9 mouse cellular contexts compared by ENCODE assay signal in the genomic region with DNA sequence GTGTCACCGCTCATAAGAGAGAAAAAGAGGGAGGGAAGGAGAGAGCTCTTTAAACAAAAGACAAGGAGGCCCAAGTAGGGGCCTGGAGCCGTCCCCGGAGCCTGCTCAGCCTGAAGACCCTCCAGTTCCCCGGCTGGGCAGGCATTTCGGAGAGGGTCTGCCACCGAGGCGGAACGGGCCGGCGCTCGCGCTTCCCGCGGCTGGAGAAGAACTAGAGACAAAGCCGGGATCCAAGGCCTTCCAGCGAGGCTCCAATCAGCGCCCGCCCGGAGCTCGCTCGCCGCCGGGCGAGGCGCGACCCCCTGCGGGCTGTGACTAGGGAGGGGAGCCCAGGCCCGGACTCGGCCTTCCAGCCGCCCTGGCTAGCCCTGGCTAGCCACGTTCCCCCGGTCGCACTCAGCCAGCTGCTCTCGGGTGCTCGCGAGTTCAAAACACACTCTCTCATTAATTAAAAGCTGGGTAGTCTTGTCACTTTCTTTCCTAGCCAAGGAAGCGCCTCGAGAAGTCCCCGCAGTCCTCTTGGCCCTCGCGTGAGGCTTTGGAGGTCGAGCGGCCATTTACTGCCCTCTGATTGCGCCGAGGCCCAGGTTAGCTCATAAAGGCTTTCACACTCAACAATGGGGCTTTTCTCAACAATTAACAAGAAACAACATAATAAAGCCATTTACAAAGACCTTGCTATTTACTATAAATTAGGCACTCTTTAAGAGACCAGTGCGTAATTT. TPM values are rescaled to one million over a fixed set of nuclear protein-coding genes. Genes with fewer than 3 reads are reported as not detected.
A peak's percentile ranks its signal among the peaks of the same experiment; 100 is the strongest.
DNase-seq lines count a peak whose midpoint lies in the region; ATAC-seq and TF ChIP-seq lines count a peak whose summit lies in the region.
"Had no signal": no experiment of that assay in that cellular context is flagged by ENCODE, and none has a peak within 500 bp of the region (broad histone marks: within the 10 kb centered on the region; RNA-seq: fewer than 3 reads in every experiment).

No protein-coding gene starts in this region.

- peak; percentile 71; the same call in 1 of the 2 replicates for ATAC-seq in limb, embryonic 14.5 days (ENCODE audit: low FRiP score, low read depth)

- peak overlapping the region; percentile 68 for H3K9ac ChIP-seq in limb, embryonic 14.5 days (ENCODE audit: low read depth, low read length, severe bottlenecking)

- no peaks in the 10 kb centered on the region for H3K36me3 ChIP-seq in limb, embryonic 14.5 days (ENCODE audit: control insufficient read depth, insufficient read depth, low read length)

- 8% methylated on average over 42 of the region's 46 CpGs for WGBS in limb, embryonic 14.5 days

- H3K4me1 ChIP-seq in limb, embryonic 14.5 days (ENCODE audit: control insufficient read depth, insufficient read depth, low read length), result peaks cover 46% of the 10 kb centered on the region

- peak overlapping the region; percentile 61 for H3K4me2 ChIP-seq in limb, embryonic 14.5 days (replicated peaks; ENCODE audit: low read depth, low read length, severe bottlenecking)

- peak overlapping the region; percentile 22 for H3K4me3 ChIP-seq in limb, embryonic 14.5 days (replicated peaks; ENCODE audit: low read length)
- H3K4me3 ChIP-seq: megakaryocyte, embryonic 14.5 days had no signal

- H3K27ac ChIP-seq in limb, embryonic 14.5 days (replicated peaks; ENCODE audit: low read depth, low read length), result peak overlapping the region; percentile 44; the same call in 1 of the 2 replicates

- no peaks in the 10 kb centered on the region for H3K9me3 ChIP-seq in limb, embryonic 14.5 days (ENCODE audit: control insufficient read depth, low read length)
- H3K9me3 ChIP-seq: megakaryocyte, embryonic 14.5 days had no signal

- H3K27me3 ChIP-seq in limb, embryonic 14.5 days (ENCODE audit: control insufficient read depth, insufficient read depth, low read length), result no peaks in the 10 kb centered on the region

- peak; percentile 77 to 81 for DNase-seq in cerebellum, postnatal 10 days
- DNase-seq in cerebellum, adult 8-10 months, result no peak
- peak; percentile 60 for DNase-seq in right cerebral cortex, postnatal 4 days
- no peak for DNase-seq in right cerebral cortex, adult 2 months (ENCODE audit: low spot score in 2 of 2)
- no peak for DNase-seq in limb, embryonic 14.5 days (ENCODE audit: low spot score)
- DNase-seq in retina, postnatal 1 day, result peak; percentile 83
- no peak for DNase-seq in gastrocnemius, adult 18-20 months (ENCODE audit: low spot score)
- DNase-seq in gastrocnemius, postnatal 25 days, result no peak

- no peak for TF ChIP-seq POLR2A in limb, embryonic 14.5 days (IDR thresholded peaks at IDR 0.05; ENCODE audit: borderline replicate concordance, extremely low read depth, insufficient read depth, insufficient read length)

RNA-seq across cellular contexts. Expression of gene A930004D18Rik, which starts 2.2 kb away (rescaled TPM):
- polyA plus RNA-seq in limb, embryonic 14.5 days (2012; rRNA removed), result 8.8 and 10.8 TPM in 2 replicates
- 13.0 and 14.2 TPM in 2 replicates for polyA plus RNA-seq in limb, embryonic 14.5 days (2014; fragmentation: Nextera tagmentation; extraction: Ambion mirVana)
- total RNA-seq in gastrocnemius, adult 18-20 months (2021), result under 1 TPM; 0.34 to 0.64 TPM
- 1 to 10 TPM in 1 of 2 experiments, under 1 TPM in 1; 0.20 to 1.6 TPM for total RNA-seq in gastrocnemius, postnatal 25 days (2021)

RNA-seq across cellular contexts. Expression of gene Skida1, which starts 9.1 kb away (rescaled TPM):
- 18.7 and 19.0 TPM in 2 replicates for polyA plus RNA-seq in limb, embryonic 14.5 days (2012; rRNA removed)
- 7.9 and 8.2 TPM in 2 replicates for polyA plus RNA-seq in limb, embryonic 14.5 days (2014; fragmentation: Nextera tagmentation; extraction: Ambion mirVana)
- total RNA-seq in gastrocnemius, adult 18-20 months (2021), result under 1 TPM; 0.07 to 0.12 TPM
- total RNA-seq in gastrocnemius, postnatal 25 days (2021), result under 1 TPM; 0.32 to 0.54 TPM

RNA-seq across cellular contexts. Expression of gene Mllt10, which starts 15.3 kb away (rescaled TPM):
- polyA plus RNA-seq in limb, embryonic 14.5 days (2012; rRNA removed), result 52.7 and 59.4 TPM in 2 replicates
- 33.4 and 38.0 TPM in 2 replicates for polyA plus RNA-seq in limb, embryonic 14.5 days (2014; fragmentation: Nextera tagmentation; extraction: Ambion mirVana)
- 10 to 100 TPM; 21.8 to 23.2 TPM for total RNA-seq in gastrocnemius, adult 18-20 months (2021)
- total RNA-seq in gastrocnemius, postnatal 25 days (2021), result 10 to 100 TPM; 15.1 to 18.5 TPM

RNA-seq across cellular contexts. Expression of gene H2al2a, which starts 43.0 kb away (rescaled TPM):
- polyA plus RNA-seq in limb, embryonic 14.5 days (2012; rRNA removed), result not detected in 2 replicates
- not detected in 2 replicates for polyA plus RNA-seq in limb, embryonic 14.5 days (2014; fragmentation: Nextera tagmentation; extraction: Ambion mirVana)
- not detected for total RNA-seq in gastrocnemius, adult 18-20 months (2021)
- not detected for total RNA-seq in gastrocnemius, postnatal 25 days (2021)

Comparison
In these comparisons a context has a peak if more than half of its experiments do, and no peak if none do; other contexts are left out.
1. DNase-seq: peak in cerebellum, postnatal 10 days (2 of 2), right cerebral cortex, postnatal 4 days (single experiment) and retina, postnatal 1 day (single experiment); none in cerebellum, adult 8-10 months (single experiment), right cerebral cortex, adult 2 months (0 of 2), limb, embryonic 14.5 days (single experiment), gastrocnemius, adult 18-20 months (single experiment) and gastrocnemius, postnatal 25 days (single experiment).